Mouse (Mus musculus) adrenal gland, adult 8-10 months (tissue): Measurements from ENCODE around the gene Olfr1395. TPM values are rescaled to one million over a fixed set of nuclear protein-coding genes. Genes with fewer than 3 reads are reported as not detected.
"Not testable (repeated sequence)": the region's sequence is repeated elsewhere in the genome, so short reads cannot be mapped to it uniquely, and the experiment has no call there.

ENCODE experiments used
- DNase-seq: peaks from one replicate; pipeline ENCODE4 v3.0.0; 2022
- total RNA-seq, 4 experiments: library from RNA; stranded (reverse); gene quantifications; 2 replicates each; pipeline ENCODE4 v1.2.4; 2022

The Olfr1395 gene
- total RNA-seq, 4 experiments from 2014 or later = not detected

GRCm38 (mm10) chr11:49176047-49176779 lies 34.1 kb downstream of the Olfr1395 start:
- DNase-seq = not testable (repeated sequence)

GRCm38 (mm10) chr11:49183172-49183571 lies 41.1 kb downstream of the Olfr1395 start:
- DNase-seq = no peak

GRCm38 (mm10) chr11:49186452-49186851 lies 44.4 kb downstream of the Olfr1395 start:
- DNase-seq = no peak

- no peak for DNase-seq
These were observed 44.9 kb downstream of the Olfr1395 start, which contains the start of gene Btnl9 for GRCm38 (mm10) chr11:49186955-49187488. Gene Btnl9, minus strand, starts transcription at chr11:49187159.

GRCm38 (mm10) chr11:49187701-49188100 lies 45.6 kb downstream of the Olfr1395 start:
- no peak for DNase-seq

GRCm38 (mm10) chr11:49189737-49190136 lies 47.7 kb downstream of the Olfr1395 start:
- peak; percentile 23 for DNase-seq

- no peak for DNase-seq
These were observed 49.0 kb downstream of the Olfr1395 start for GRCm38 (mm10) chr11:49191083-49191482.

GRCm38 (mm10) chr11:49194771-49195170 lies 52.7 kb downstream of the Olfr1395 start:
- DNase-seq = not testable (repeated sequence)

- DNase-seq = peak; percentile 24
These were observed 53.8 kb downstream of the Olfr1395 start for GRCm38 (mm10) chr11:49195819-49196322.

Other genes starting within 250 kb of the Olfr1395 start
- gene Gm5431, start 240.1 kb upstream of the Olfr1395 start, total RNA-seq = 1 to 10 TPM; 1.4 to 2.8 (median 2.6) TPM
- 10 to 100 TPM in 1 of 4 experiments, 1 to 10 TPM in 3; 6.8 to 10.7 (median 8.6) TPM for gene Psme2b, start 196.1 kb upstream of the Olfr1395 start, total RNA-seq
- gene Olfr56, start 163.4 kb upstream of the Olfr1395 start, total RNA-seq = under 1 TPM in 3 of 4 experiments, not detected in 1; 0.11 to 0.14 (median 0.12) TPM
- gene 9930111J21Rik1, start 162.9 kb upstream of the Olfr1395 start, total RNA-seq = 1 to 10 TPM; 2.3 to 4.5 (median 3.0) TPM
- gene Gm12185, start 150.0 kb upstream of the Olfr1395 start, total RNA-seq = 1 to 10 TPM; 2.3 to 4.4 (median 3.2) TPM
- 1 to 10 TPM; 3.2 to 5.3 (median 4.2) TPM for gene Tgtp1, start 148.1 kb upstream of the Olfr1395 start, total RNA-seq
- 1 to 10 TPM; 3.1 to 6.9 (median 3.9) TPM for gene 9930111J21Rik2, start 91.0 kb upstream of the Olfr1395 start, total RNA-seq
- 1 to 10 TPM; 1.5 to 6.8 (median 3.8) TPM for gene Tgtp2, start 78.1 kb upstream of the Olfr1395 start, total RNA-seq
- 1 to 10 TPM; 4.4 to 7.4 (median 6.7) TPM for gene Ifi47, start 65.7 kb upstream of the Olfr1395 start, total RNA-seq
- gene Olfr1396, start 27.4 kb upstream of the Olfr1395 start, total RNA-seq = 1 to 10 TPM; 1.8 to 5.0 (median 3.1) TPM
- not detected for gene Olfr1394, start 12.1 kb downstream of the Olfr1395 start, total RNA-seq
- 10 to 100 TPM; 21.5 to 41.8 (median 32.6) TPM for gene Btnl9, start 44.9 kb downstream of the Olfr1395 start, total RNA-seq
- gene Zfp62, start 61.0 kb downstream of the Olfr1395 start, total RNA-seq = 10 to 100 TPM; 28.1 to 40.1 (median 36.2) TPM
- 100 to 1,000 TPM; 114 to 131 (median 124) TPM for gene Mgat1, start 101.9 kb downstream of the Olfr1395 start, total RNA-seq
- gene Olfr1393, start 136.0 kb downstream of the Olfr1395 start, total RNA-seq = not detected
- not detected for gene Olfr1392, start 143.0 kb downstream of the Olfr1395 start, total RNA-seq
- not detected for gene Olfr10, start 162.5 kb downstream of the Olfr1395 start, total RNA-seq
- not detected for gene Olfr1391, start 180.5 kb downstream of the Olfr1395 start, total RNA-seq
- gene Olfr1390, start 192.9 kb downstream of the Olfr1395 start, total RNA-seq = not detected